Mouse (Mus musculus): ENCODE data around the gene Cd46. TPM values are rescaled to one million over a fixed set of nuclear protein-coding genes. Genes with fewer than 3 reads are reported as not detected.
A peak's percentile ranks its signal among the peaks of the same experiment; 100 is the strongest.

The Cd46 gene
- 1 to 10 TPM in 1 of 2 experiments, under 1 TPM in 1; 0.73 to 1.0 TPM for total RNA-seq (2021)
- polyA plus RNA-seq (2012; rRNA removed), result 0.66 and 1.2 TPM in 2 replicates
- long read RNA-seq, result 0 reads

GRCm38 (mm10) chr1:195092220-195092720, at the start of gene Cd46:
TSS of gene Cd46 (minus strand) at chr1:195092249.
- TF ChIP-seq POLR2A (IDR thresholded peaks at IDR 0.05; ENCODE audit: insufficient read depth, low read depth, low read length), result peak; percentile 56
- no peak for TF ChIP-seq CTCF (IDR thresholded peaks at IDR 0.05)
- TF ChIP-seq EP300 (IDR thresholded peaks at IDR 0.05; ENCODE audit: insufficient read depth, low read depth, low read length), result no peak
- H3K79me2 ChIP-seq (replicated peaks; ENCODE audit: control insufficient read depth, insufficient read depth, low read length), result no peaks in the 10 kb centered on the region
- no peaks in the 10 kb centered on the region for H3K36me3 ChIP-seq (ENCODE audit: control insufficient read depth, insufficient read depth, low read length)
- peak within 1 kb of the TSS; percentile 74 for H3K9ac ChIP-seq (ENCODE audit: low read depth, low read length)
- no peaks in the 10 kb centered on the region for H3K27me3 ChIP-seq (ENCODE audit: control insufficient read depth, insufficient read depth, low read length)
- H3K27ac ChIP-seq, result peak within 1 kb of the TSS; percentile 29
- WGBS, result 5% methylated on average over 14 of the region's 14 CpGs
- peaks cover 2% of the 10 kb centered on the region for H3K4me1 ChIP-seq (ENCODE audit: control insufficient read depth, insufficient read depth, low read length)
- DNase-seq, result peak; percentile 73 to 82
- intact Hi-C loops (cut with DNase I), result loop anchor here (5.0 to 10.0 kb wide), 2 partner anchors 35 to 117 kb away; no protein-coding TSS in a partner anchor
- H3K4me3 ChIP-seq, result peak within 1 kb of the TSS; percentile 48

DNA sequence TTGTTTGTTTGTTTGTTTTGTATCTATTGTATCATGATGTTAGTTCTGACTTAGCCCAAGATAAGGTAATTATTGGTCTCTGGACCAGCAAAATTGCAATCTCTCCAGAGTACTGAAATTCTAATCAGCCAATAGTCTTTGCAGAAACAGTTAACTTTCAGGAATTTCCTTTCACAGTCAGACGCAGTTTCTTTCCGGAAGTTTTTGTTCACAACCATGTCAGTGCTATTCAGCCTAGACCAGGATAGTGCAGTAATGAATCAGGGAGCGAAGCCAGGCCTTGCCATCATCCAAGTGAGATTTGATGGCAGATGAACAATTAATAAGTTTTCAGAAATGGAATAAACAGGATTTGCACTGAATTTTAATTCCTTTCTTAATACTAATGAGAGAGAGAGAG, 40.0 kb upstream of the Cd46 start:
- peaks cover 18% of the 10 kb centered on the region for H3K36me3 ChIP-seq (ENCODE audit: control insufficient read depth, insufficient read depth, low read length)
- WGBS, result 29% methylated on average over 3 of the region's 3 CpGs
- peak overlapping the region; percentile 38; the same call in 1 of the 2 replicates for H3K9ac ChIP-seq (ENCODE audit: low read depth, low read length)
- peak overlapping the region; percentile 85 for H3K4me3 ChIP-seq
- no peak for TF ChIP-seq EP300 (IDR thresholded peaks at IDR 0.05; ENCODE audit: insufficient read depth, low read depth, low read length)
- H3K27me3 ChIP-seq (ENCODE audit: control insufficient read depth, insufficient read depth, low read length), result no peaks in the 10 kb centered on the region
- H3K4me1 ChIP-seq (ENCODE audit: control insufficient read depth, insufficient read depth, low read length), result no peaks in the 10 kb centered on the region; the same call in 1 of the 2 replicates
- intact Hi-C loops (cut with DNase I), result loop anchor here (5.0 to 10.0 kb wide), 2 partner anchors 135 to 257 kb away; no protein-coding TSS in a partner anchor
- H3K27ac ChIP-seq, result peak overlapping the region; percentile 97
- DNase-seq, result no peak
- H3K79me2 ChIP-seq (replicated peaks; ENCODE audit: control insufficient read depth, insufficient read depth, low read length), result no peaks in the 10 kb centered on the region

- 11% methylated on average over 4 of the region's 4 CpGs for WGBS
- intact Hi-C loops (cut with DNase I), result loop anchor here (2.0 to 10.0 kb wide), 4 partner anchors 101 to 257 kb away; no protein-coding TSS in a partner anchor
- Histone ChIP-seq H3K79me2 (replicated peaks; ENCODE audit: control insufficient read depth, insufficient read depth, low read length) (no peaks in the 10 kb centered on the region), H3K36me3 (ENCODE audit: control insufficient read depth, insufficient read depth, low read length) (peaks cover 19% of the 10 kb centered on the region), H3K27me3 (ENCODE audit: control insufficient read depth, insufficient read depth, low read length) (no peaks in the 10 kb centered on the region), H3K9ac (ENCODE audit: low read depth, low read length) (peak overlapping the region; percentile 99), H3K27ac (peak overlapping the region; percentile 97), H3K4me3 (peak overlapping the region; percentile 85), H3K4me1 (ENCODE audit: control insufficient read depth, insufficient read depth, low read length) (no peaks in the 10 kb centered on the region; the same call in 1 of the 2 replicates)
- no peak for DNase-seq
- TF ChIP-seq EP300 (IDR thresholded peaks at IDR 0.05; ENCODE audit: insufficient read depth, low read depth, low read length) (no peak), CTCF (IDR thresholded peaks at IDR 0.05) (no peak), POLR2A (IDR thresholded peaks at IDR 0.05; ENCODE audit: insufficient read depth, low read depth, low read length) (no peak)
Observed at GRCm38 (mm10) chr1:195131675-195132015, 39.6 kb upstream of the Cd46 start.

DNA sequence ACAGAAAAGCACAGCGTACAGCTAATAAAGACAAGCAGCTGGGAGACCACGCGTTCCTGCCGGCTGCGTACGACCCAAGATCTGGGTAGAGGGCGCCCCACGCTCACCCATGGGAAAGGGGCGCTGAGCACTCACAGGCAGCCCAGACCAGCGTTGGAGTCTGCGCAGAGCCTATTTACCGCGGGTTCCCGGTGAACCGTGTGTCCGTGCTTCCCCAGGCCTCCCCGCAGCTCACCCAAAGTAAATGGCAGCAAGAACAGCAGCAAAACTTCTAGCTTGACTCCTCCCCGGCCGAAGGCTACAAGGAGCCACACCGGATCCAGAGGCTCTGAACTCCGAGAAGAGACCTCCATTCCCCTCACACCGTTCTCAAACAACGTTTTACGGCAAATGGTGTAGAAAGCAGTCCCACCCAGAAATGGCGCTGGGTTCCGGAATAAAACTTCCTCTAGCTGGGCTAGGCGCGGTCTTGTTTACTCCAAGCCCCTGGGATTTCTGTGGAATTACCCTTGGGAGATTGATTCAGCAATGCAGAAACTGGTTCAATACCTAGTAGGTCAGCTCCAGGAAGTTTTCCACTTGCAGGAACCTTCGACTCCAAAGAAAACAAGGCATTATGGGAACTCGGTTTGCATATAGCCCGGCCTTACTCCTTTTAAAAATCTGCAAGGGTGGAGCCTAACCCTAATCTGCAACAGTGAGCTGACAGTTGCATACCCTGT, 39.1 kb upstream of the Cd46 start, which contains the start of gene Cr1l:
Gene Cr1l (minus strand): TSS at position 634 of the 722 bp plus-strand sequence.
- peak within 1 kb of the TSS; percentile 85 for H3K4me3 ChIP-seq
- H3K36me3 ChIP-seq (ENCODE audit: control insufficient read depth, insufficient read depth, low read length), result peaks cover 21% of the 10 kb centered on the region
- no peaks in the 10 kb centered on the region for H3K27me3 ChIP-seq (ENCODE audit: control insufficient read depth, insufficient read depth, low read length)
- H3K4me1 ChIP-seq (ENCODE audit: control insufficient read depth, insufficient read depth, low read length), result no peaks in the 10 kb centered on the region; the same call in 1 of the 2 replicates
- peak within 1 kb of the TSS; percentile 97 for H3K27ac ChIP-seq
- intact Hi-C loops (cut with DNase I), result loop anchor here (2.0 to 10.0 kb wide), 4 partner anchors 102 to 256 kb away; no protein-coding TSS in a partner anchor
- no peaks in the 10 kb centered on the region for H3K79me2 ChIP-seq (replicated peaks; ENCODE audit: control insufficient read depth, insufficient read depth, low read length)
- under 1% methylated on average over 31 of the region's 31 CpGs for whole genome bisulfite sequencing
- H3K9ac ChIP-seq (ENCODE audit: low read depth, low read length), result peak within 1 kb of the TSS; percentile 99
- TF ChIP-seq EP300 (IDR thresholded peaks at IDR 0.05; ENCODE audit: insufficient read depth, low read depth, low read length), result no peak
- peak; percentile 79 for TF ChIP-seq CTCF (IDR thresholded peaks at IDR 0.05)
- peak; percentile 81 for TF ChIP-seq POLR2A (IDR thresholded peaks at IDR 0.05; ENCODE audit: insufficient read depth, low read depth, low read length)
- peak; percentile 88 to 93 for DNase-seq

GRCm38 (mm10) chr1:195130479-195130878, 38.4 kb upstream of the Cd46 start:
- Histone ChIP-seq H3K4me1 (ENCODE audit: control insufficient read depth, insufficient read depth, low read length) (no peaks in the 10 kb centered on the region; the same call in 1 of the 2 replicates), H3K79me2 (replicated peaks; ENCODE audit: control insufficient read depth, insufficient read depth, low read length) (no peaks in the 10 kb centered on the region), H3K9ac (ENCODE audit: low read depth, low read length) (peak overlapping the region; percentile 99), H3K27me3 (ENCODE audit: control insufficient read depth, insufficient read depth, low read length) (no peaks in the 10 kb centered on the region), H3K36me3 (ENCODE audit: control insufficient read depth, insufficient read depth, low read length) (peaks cover 21% of the 10 kb centered on the region), H3K4me3 (peak overlapping the region; percentile 85), H3K27ac (peak overlapping the region; percentile 97)
- 4% methylated on average over 2 of the region's 2 CpGs for WGBS
- no peak for DNase-seq
- TF ChIP-seq EP300 (IDR thresholded peaks at IDR 0.05; ENCODE audit: insufficient read depth, low read depth, low read length) (no peak), CTCF (IDR thresholded peaks at IDR 0.05) (no peak), POLR2A (IDR thresholded peaks at IDR 0.05; ENCODE audit: insufficient read depth, low read depth, low read length) (no peak)
- intact Hi-C loops (cut with DNase I), result loop anchor here (2.0 to 10.0 kb wide), 4 partner anchors 102 to 256 kb away; no protein-coding TSS in a partner anchor
